Mouse (Mus musculus) liver, embryonic 11.5 days (tissue): ENCODE measurements at regions not wholly inside any gene's neighbourhood (a gene's known extent, or its start where the extent isn't known, plus 50 kb on each side); places are given as distances from the start of the nearest gene placed in this dataset.
"Not testable (repeated sequence)": the region's sequence is repeated elsewhere in the genome, so short reads cannot be mapped to it uniquely, and the experiment has no call there.

Source experiments
- ATAC-seq: fragments of 200-750 bp; cut with Nextera tagmentation; replicated peaks from 2 replicates; pipeline ENCODE4 v1.8.0; 2017; ENCODE audit warnings: moderate number of reproducible peaks, mild to moderate bottlenecking, moderate TSS enrichment, moderate library complexity; ENCODE audit not compliant: low FRiP score
- DNase-seq: peaks from one replicate; pipeline ENCODE4 v3.0.0-alpha.2; 2017; ENCODE audit warnings: low spot score
- H3K27ac ChIP-seq: fragments of 300-500 bp; sonication (generic); 2 replicates; pipeline ENCODE4 v1.5.1; 2014; ENCODE audit warnings: mild to moderate bottlenecking, low read depth, low read length, control low read depth
- H3K27me3 ChIP-seq: fragments of 300-500 bp; sonication (generic); replicated peaks from 2 replicates; pipeline ENCODE4 v1.6.1; 2014; ENCODE audit warnings: low read length, mixed read lengths; ENCODE audit not compliant: control insufficient read depth, insufficient read depth
- H3K36me3 ChIP-seq: fragments of 300-500 bp; sonication (generic); 2 replicates; pipeline ENCODE4 v1.6.1; 2014; ENCODE audit warnings: mild to moderate bottlenecking, low read length, moderate library complexity, mixed read lengths; ENCODE audit not compliant: control insufficient read depth, insufficient read depth
- H3K4me1 ChIP-seq: fragments of 300-500 bp; sonication (generic); replicated peaks from 2 replicates; pipeline ENCODE4 v1.6.1; 2014; ENCODE audit warnings: low read length, mixed read lengths; ENCODE audit not compliant: control insufficient read depth, insufficient read depth
- H3K4me2 ChIP-seq: fragments of 300-500 bp; sonication (generic); 2 replicates; pipeline ENCODE4 v1.6.1; 2014; ENCODE audit warnings: mild to moderate bottlenecking, control low read depth, moderate library complexity
- H3K4me3 ChIP-seq: fragments of 300-500 bp; sonication (generic); 2 replicates; pipeline ENCODE4 v1.5.1; 2014; ENCODE audit warnings: low read depth, low read length, control low read depth
- H3K9ac ChIP-seq: fragments of 300-500 bp; sonication (generic); 2 replicates; pipeline ENCODE4 v1.6.1; 2014; ENCODE audit warnings: low read depth, low read length, control low read depth
- H3K9me3 ChIP-seq: fragments of 300-500 bp; sonication (generic); 2 replicates; pipeline ENCODE4 v1.6.1; 2016; ENCODE audit warnings: low read length, inconsistent platforms, mixed read lengths; ENCODE audit not compliant: control insufficient read depth
- WGBS: fragments of 180-500 bp; shearing (Covaris S2); extraction: QIAGEN DNeasy Blood & Tissue Kit; methylation state at CpG from one replicate; pipeline ENCODE4 v1.1.7; 2014; 5-methylcytosine and 5-hydroxymethylcytosine counted together

DNA sequence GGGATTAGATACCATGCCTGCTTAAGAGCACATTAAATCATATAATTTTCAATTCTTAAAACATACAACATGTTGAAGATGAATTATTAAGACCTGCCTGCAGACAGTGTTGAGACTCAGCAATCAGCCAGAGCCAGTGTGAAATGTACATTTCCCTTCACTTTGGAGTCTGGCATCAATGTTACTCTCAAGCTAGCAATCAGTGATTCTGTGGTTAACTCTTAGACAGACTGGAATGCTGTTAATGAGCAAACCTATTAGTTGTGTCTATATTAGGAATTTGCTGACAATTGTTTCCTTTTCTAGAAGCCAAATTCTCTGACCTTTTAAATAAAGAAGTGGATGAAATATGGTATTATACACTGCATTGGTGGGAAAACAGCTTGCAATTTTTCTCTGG, 342.4 kb upstream of the Nectin3 start:
- H3K4me3 ChIP-seq: no peak overlapping the region
- ATAC-seq (no peak), DNase-seq (no peak)
- no peaks in the 10 kb centered on the region for H3K4me1 ChIP-seq
- no peaks in the 10 kb centered on the region for H3K9me3 ChIP-seq
- H3K27ac ChIP-seq: no peak overlapping the region
- no peak overlapping the region for H3K9ac ChIP-seq
- H3K27me3 ChIP-seq: no peaks in the 10 kb centered on the region
- no peak overlapping the region for H3K4me2 ChIP-seq
- H3K36me3 ChIP-seq: no peaks in the 10 kb centered on the region

DNA sequence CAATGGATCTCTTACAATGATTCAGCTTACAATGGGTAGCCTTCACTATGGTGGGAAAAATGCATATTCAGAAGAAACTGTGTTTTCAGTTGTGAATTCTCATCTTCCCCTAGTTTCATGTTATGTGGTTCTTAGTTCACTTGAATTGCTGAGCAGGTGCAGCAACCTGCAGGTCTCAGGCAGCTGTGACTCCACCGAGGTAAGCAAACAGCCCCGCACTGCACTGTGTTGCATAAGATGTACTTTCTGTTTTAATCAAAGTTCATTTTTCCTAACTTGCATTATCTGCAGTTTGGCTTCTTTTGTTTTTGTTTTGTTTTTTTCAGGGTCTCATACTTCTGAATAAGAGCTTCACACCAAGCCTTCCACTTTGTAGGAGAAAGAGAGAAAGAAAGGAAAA, 326.8 kb upstream of the Nectin3 start:
- Histone ChIP-seq H3K4me3 (no peak overlapping the region), H3K4me2 (no peak overlapping the region), H3K27me3 (no peaks in the 10 kb centered on the region), H3K4me1 (no peaks in the 10 kb centered on the region), H3K9ac (no peak overlapping the region), H3K36me3 (no peaks in the 10 kb centered on the region), H3K9me3 (no peaks in the 10 kb centered on the region), H3K27ac (no peak overlapping the region)
- ATAC-seq (no peak), DNase-seq (no peak)
- 80% methylated on average over 2 of the region's 2 CpGs for WGBS

DNA sequence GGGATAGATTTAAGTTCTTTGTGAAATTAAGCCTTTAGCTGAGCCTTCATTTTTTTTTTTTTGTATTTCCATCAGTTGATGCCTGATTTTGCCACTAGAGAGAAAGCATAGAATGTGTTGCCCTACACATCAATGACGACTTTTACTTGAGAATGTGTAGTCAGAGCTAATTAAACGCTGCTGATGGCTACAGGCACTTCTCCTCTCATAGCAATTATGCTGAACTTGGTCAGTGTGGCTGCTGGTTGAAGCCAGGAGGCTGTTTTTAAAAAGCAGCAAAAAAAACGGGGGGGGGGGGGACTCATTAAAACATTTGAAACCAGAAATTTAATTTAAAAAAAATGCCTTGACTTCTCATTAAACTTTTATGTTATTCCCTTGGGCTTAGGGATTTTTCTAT, 324.4 kb upstream of the Nectin3 start:
- no peaks in the 10 kb centered on the region for H3K4me1 ChIP-seq
- no peaks in the 10 kb centered on the region for H3K9me3 ChIP-seq
- no peak for DNase-seq
- WGBS: 52% methylated on average over 3 of the region's 3 CpGs
- no peak overlapping the region for H3K4me2 ChIP-seq
- no peak overlapping the region for H3K4me3 ChIP-seq
- no peak for ATAC-seq
- no peak overlapping the region for H3K27ac ChIP-seq
- H3K27me3 ChIP-seq: no peaks in the 10 kb centered on the region
- H3K36me3 ChIP-seq: no peaks in the 10 kb centered on the region
- no peak overlapping the region for H3K9ac ChIP-seq

DNA sequence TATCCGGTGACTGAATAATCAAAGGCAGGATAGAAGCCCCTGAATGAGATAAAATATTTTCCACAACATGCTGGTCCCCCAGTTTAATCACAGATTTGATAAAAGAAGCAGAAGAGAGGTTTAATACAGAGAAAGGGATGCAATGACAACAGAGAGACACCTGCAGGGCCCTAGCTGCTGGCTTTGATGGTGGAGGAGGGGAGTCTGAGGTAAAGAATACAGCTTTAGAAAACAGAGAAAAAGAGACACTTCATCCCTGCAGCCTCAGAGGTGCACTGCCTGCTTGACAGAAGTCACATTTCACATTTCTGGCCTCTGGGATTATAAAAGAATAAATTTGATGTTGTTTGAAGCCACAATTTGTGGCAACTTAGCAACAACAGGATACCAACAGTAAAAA, 319.9 kb upstream of the Nectin3 start:
- Histone ChIP-seq H3K9me3 (no peaks in the 10 kb centered on the region), H3K27ac (no peak overlapping the region), H3K9ac (no peak overlapping the region), H3K4me2 (no peak overlapping the region), H3K4me1 (no peaks in the 10 kb centered on the region), H3K4me3 (no peak overlapping the region), H3K36me3 (no peaks in the 10 kb centered on the region), H3K27me3 (no peaks in the 10 kb centered on the region)
- 86% methylated on average over 1 of the region's 1 CpGs for WGBS
- DNase-seq: no peak
- ATAC-seq: no peak

DNA sequence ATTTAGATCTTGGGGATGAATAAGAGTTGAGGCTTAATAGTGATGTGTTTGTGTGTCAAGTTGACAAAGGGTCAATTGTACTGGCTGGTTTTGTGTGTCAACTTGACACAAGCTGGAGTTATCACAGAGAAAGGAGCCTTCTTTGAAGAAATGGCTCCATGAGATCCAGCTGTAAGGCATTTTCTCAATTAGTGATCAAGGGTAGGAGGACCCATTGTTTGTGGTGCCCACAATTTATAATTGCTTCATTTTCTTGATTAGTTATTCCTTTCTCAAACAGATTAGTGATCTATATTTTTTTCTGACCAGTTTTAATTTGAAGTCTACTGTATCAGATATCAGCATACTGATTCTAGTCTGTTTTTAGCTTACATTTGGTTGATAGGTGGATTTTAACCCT, 313.5 kb upstream of the Nectin3 start:
- not testable (repeated sequence) for H3K9ac ChIP-seq, H3K27me3 ChIP-seq, H3K27ac ChIP-seq, DNase-seq, ATAC-seq, H3K9me3 ChIP-seq, H3K4me2 ChIP-seq, H3K36me3 ChIP-seq, H3K4me3 ChIP-seq, H3K4me1 ChIP-seq

DNA sequence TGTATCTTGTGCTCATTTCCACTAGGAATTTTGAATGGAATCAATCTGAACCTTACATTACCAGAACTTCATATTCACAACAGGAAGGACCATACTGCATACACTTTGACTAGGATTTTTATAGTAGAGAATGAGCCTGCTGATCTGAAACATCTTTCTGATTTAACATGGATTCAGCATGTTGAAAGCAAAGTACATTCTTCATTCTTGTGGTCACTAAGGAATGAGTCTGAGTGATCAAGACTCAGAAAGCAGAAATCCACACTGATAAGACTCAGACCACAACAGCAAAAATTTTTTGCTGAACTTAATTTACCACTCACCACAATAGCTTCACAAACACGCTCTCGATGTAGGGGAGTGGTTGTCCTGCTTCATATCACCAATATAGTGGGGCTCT, 309.2 kb upstream of the Nectin3 start:
- no peak overlapping the region for H3K9ac ChIP-seq
- no peak overlapping the region for H3K4me2 ChIP-seq
- ATAC-seq: no peak
- H3K27me3 ChIP-seq: no peaks in the 10 kb centered on the region
- H3K4me1 ChIP-seq: no peaks in the 10 kb centered on the region
- 74% methylated on average over 2 of the region's 2 CpGs for WGBS
- no peak overlapping the region for H3K27ac ChIP-seq
- H3K9me3 ChIP-seq: no peaks in the 10 kb centered on the region
- H3K4me3 ChIP-seq: no peak overlapping the region
- H3K36me3 ChIP-seq: no peaks in the 10 kb centered on the region
- DNase-seq: no peak

DNA sequence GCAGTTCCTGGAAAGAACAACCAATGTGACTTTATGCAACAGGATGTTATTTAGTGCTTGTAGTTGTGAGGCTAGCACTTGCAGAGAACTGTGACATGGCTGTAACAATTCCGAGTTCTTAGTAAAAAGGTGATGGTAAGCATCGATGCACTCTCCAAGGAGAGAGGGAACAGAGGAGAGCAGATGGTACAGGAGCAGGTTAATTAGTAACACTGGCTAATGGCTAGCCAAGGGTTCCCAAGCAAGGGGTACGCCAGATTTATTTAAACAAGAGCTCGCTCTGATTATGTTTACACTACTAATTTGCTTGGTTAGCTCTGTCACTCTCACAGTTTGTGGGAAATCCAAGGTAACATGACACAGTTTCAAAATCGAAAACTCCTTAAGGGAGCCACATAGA, 278.0 kb upstream of the Nectin3 start:
- Histone ChIP-seq H3K4me2 (no peak overlapping the region), H3K36me3 (no peaks in the 10 kb centered on the region), H3K4me3 (no peak overlapping the region), H3K27ac (no peak overlapping the region), H3K9ac (no peak overlapping the region), H3K9me3 (no peaks in the 10 kb centered on the region), H3K4me1 (no peaks in the 10 kb centered on the region), H3K27me3 (no peaks in the 10 kb centered on the region)
- 61% methylated on average over 5 of the region's 5 CpGs for WGBS
- no peak for DNase-seq
- ATAC-seq: no peak

DNA sequence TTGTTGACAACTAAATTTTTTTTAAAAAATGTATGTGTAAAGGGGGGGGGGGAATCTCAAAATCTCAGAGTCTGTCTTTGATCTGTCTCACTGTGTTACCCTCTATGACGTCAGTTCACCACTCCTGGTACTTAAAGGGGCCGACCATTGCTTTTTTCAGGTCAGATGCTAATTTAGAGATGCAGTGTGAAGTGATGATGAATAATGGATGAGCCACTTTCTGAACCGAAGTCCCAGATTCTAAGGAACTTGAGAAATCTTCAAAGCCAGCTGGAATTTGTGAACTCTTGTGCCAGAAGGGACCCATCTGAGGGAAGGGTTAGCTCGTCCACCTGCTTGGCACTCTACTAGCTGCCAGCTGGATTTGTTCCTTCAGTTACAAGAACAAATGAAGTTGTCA, 271.1 kb upstream of the Nectin3 start:
- DNase-seq (no peak), ATAC-seq (no peak)
- 64% methylated on average over 4 of the region's 4 CpGs for WGBS
- Histone ChIP-seq H3K27me3 (no peaks in the 10 kb centered on the region), H3K9ac (no peak overlapping the region), H3K4me2 (no peak overlapping the region), H3K4me3 (no peak overlapping the region), H3K9me3 (no peaks in the 10 kb centered on the region), H3K27ac (no peak overlapping the region), H3K36me3 (no peaks in the 10 kb centered on the region), H3K4me1 (no peaks in the 10 kb centered on the region)

DNA sequence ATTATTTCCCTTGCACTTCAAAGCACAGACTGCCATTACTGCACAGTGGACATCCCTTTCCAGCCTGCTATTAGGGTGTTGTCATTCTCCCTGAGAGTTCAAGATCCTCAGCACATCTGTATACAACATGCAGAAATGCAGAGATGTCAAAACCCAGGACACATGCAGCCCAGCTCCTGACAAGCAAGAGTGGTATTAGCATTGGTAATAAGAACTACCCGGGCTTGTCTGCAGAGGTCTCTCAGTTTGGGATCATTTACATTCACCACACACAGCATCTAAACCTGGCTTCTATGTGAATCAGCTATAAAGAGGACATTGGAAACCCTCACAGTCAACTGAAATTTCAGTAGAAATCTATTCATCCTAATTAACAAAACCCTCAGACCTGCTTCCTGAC, 270.1 kb upstream of the Nectin3 start:
- no peak for DNase-seq
- Histone ChIP-seq H3K27ac (no peak overlapping the region), H3K4me1 (no peaks in the 10 kb centered on the region), H3K27me3 (no peaks in the 10 kb centered on the region), H3K9ac (no peak overlapping the region), H3K9me3 (no peaks in the 10 kb centered on the region), H3K4me3 (no peak overlapping the region), H3K4me2 (no peak overlapping the region), H3K36me3 (no peaks in the 10 kb centered on the region)
- ATAC-seq: no peak
- WGBS: 59% methylated on average over 1 of the region's 1 CpGs
